Mouse (Mus musculus): ENCODE results near the gene Plekha6. TPM values are rescaled to one million over a fixed set of nuclear protein-coding genes. Genes with fewer than 3 reads are reported as not detected.

Plekha6 gene
- total RNA-seq, 1 experiment, result 3.5 TPM

- in situ Hi-C loops (cut with MboI; ENCODE audit: low sequenced_read_pairs in 2 of 2, unreplicated experiment in 2 of 2), result no loop called here
- Histone ChIP-seq H3K4me3 (ENCODE audit: insufficient read depth in 1 of 2, low read depth in 1 of 2, low read length in 2 of 2, poor library complexity in 1 of 2, severe bottlenecking in 1 of 2) (no peak overlapping the region), H3K36me3 (ENCODE audit: control insufficient read depth, insufficient read depth, low read length, poor library complexity, severe bottlenecking) (no peaks in the 10 kb centered on the region), H3K27ac (ENCODE audit: insufficient read depth, low read depth, low read length, poor library complexity, severe bottlenecking) (no peak overlapping the region), H3K4me1 (ENCODE audit: control insufficient read depth in 2 of 2, insufficient read depth in 2 of 2, low read length in 2 of 2, poor library complexity in 1 of 2) (peaks cover 0 to 2% of the 10 kb centered on the region in 2 experiments; a peak in 1 of 4 replicates), H3K9me3 (ENCODE audit: control insufficient read depth, insufficient read depth, low read depth, low read length) (no peaks in the 10 kb centered on the region), H3K9ac (ENCODE audit: insufficient read depth, low read depth, low read length, poor library complexity, severe bottlenecking) (no peak overlapping the region)
- TF ChIP-seq ZC3H11A (IDR thresholded peaks at IDR 0.05; ENCODE audit: borderline replicate concordance, low read depth, low read length) (no peak), ZNF384 (IDR thresholded peaks at IDR 0.05; ENCODE audit: low read depth, low read length) (no peak), CHD2 (IDR thresholded peaks at IDR 0.05; ENCODE audit: low read depth, low read length) (no peak), MAFK (IDR thresholded peaks at IDR 0.05; ENCODE audit: insufficient read depth, low read depth, low read length) (no peak), HCFC1 (IDR thresholded peaks at IDR 0.05; ENCODE audit: borderline replicate concordance, insufficient read depth, low read length) (no peak)
- no peak for DNase-seq (ENCODE audit: low read depth, low spot score)
These were observed 81.9 kb downstream of the Plekha6 start for GRCm38 (mm10) chr1:133245690-133246619.

DNA sequence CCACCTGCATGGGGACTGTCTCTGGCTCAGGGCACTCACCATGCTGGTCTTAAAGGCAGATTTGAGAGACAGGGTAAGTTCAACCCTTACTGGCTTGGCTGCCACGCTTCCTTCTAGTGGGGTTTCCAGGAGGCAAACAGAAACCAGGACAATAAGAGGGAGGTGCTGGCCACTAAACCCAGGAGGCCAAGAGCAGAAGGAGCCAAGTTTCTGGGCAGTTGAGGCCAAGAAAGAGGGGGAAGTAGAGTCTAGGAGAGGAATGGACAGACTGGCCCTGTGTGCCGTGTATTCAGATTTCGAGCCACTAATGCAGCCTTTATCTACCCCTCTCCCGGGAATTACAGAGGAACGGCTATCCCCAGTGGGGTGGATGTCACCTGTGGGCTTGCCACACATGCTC lies 83.2 kb downstream of the Plekha6 start:
- no peaks in the 10 kb centered on the region for H3K36me3 ChIP-seq (ENCODE audit: control insufficient read depth, insufficient read depth, low read length, poor library complexity, severe bottlenecking)
- H3K4me3 ChIP-seq (ENCODE audit: insufficient read depth in 1 of 2, low read depth in 1 of 2, low read length in 2 of 2, poor library complexity in 1 of 2, severe bottlenecking in 1 of 2), result no peak overlapping the region
- DNase-seq (ENCODE audit: low read depth, low spot score), result no peak
- H3K9me3 ChIP-seq (ENCODE audit: control insufficient read depth, insufficient read depth, low read depth, low read length), result no peaks in the 10 kb centered on the region
- TF ChIP-seq HCFC1 (IDR thresholded peaks at IDR 0.05; ENCODE audit: borderline replicate concordance, insufficient read depth, low read length) (no peak), ZC3H11A (IDR thresholded peaks at IDR 0.05; ENCODE audit: borderline replicate concordance, low read depth, low read length) (no peak), ZNF384 (IDR thresholded peaks at IDR 0.05; ENCODE audit: low read depth, low read length) (no peak), MAFK (IDR thresholded peaks at IDR 0.05; ENCODE audit: insufficient read depth, low read depth, low read length) (no peak), CHD2 (IDR thresholded peaks at IDR 0.05; ENCODE audit: low read depth, low read length) (no peak)
- H3K4me1 ChIP-seq (ENCODE audit: control insufficient read depth in 2 of 2, insufficient read depth in 2 of 2, low read length in 2 of 2, poor library complexity in 1 of 2), result peaks cover 0 to 9% of the 10 kb centered on the region in 2 experiments; a peak in 1 of 4 replicates
- H3K27ac ChIP-seq (ENCODE audit: insufficient read depth, low read depth, low read length, poor library complexity, severe bottlenecking), result no peak overlapping the region
- in situ Hi-C loops (cut with MboI; ENCODE audit: low sequenced_read_pairs in 2 of 2, unreplicated experiment in 2 of 2), result no loop called here
- no peak overlapping the region for H3K9ac ChIP-seq (ENCODE audit: insufficient read depth, low read depth, low read length, poor library complexity, severe bottlenecking)

- Histone ChIP-seq H3K27ac (ENCODE audit: insufficient read depth, low read depth, low read length, poor library complexity, severe bottlenecking) (no peak overlapping the region), H3K36me3 (ENCODE audit: control insufficient read depth, insufficient read depth, low read length, poor library complexity, severe bottlenecking) (no peaks in the 10 kb centered on the region), H3K4me3 (ENCODE audit: insufficient read depth in 1 of 2, low read depth in 1 of 2, low read length in 2 of 2, poor library complexity in 1 of 2, severe bottlenecking in 1 of 2) (no peak overlapping the region), H3K9ac (ENCODE audit: insufficient read depth, low read depth, low read length, poor library complexity, severe bottlenecking) (no peak overlapping the region), H3K4me1 (ENCODE audit: control insufficient read depth in 2 of 2, insufficient read depth in 2 of 2, low read length in 2 of 2, poor library complexity in 1 of 2) (peaks cover 8 to 15% of the 10 kb centered on the region in 2 experiments; a peak in 3 of 4 replicates), H3K9me3 (ENCODE audit: control insufficient read depth, insufficient read depth, low read depth, low read length) (no peaks in the 10 kb centered on the region)
- in situ Hi-C loops (cut with MboI; ENCODE audit: low sequenced_read_pairs in 2 of 2, unreplicated experiment in 2 of 2), result no loop called here
- DNase-seq (ENCODE audit: low read depth, low spot score), result no peak
- no peak for TF ChIP-seq MAFK (IDR thresholded peaks at IDR 0.05; ENCODE audit: insufficient read depth, low read depth, low read length)
- TF ChIP-seq CHD2 (IDR thresholded peaks at IDR 0.05; ENCODE audit: low read depth, low read length), result no peak
These were observed 86.8 kb downstream of the Plekha6 start for GRCm38 (mm10) chr1:133250761-133251160.

- H3K4me1 ChIP-seq (ENCODE audit: control insufficient read depth in 2 of 2, insufficient read depth in 2 of 2, low read length in 2 of 2, poor library complexity in 1 of 2), result peaks cover 8 to 14% of the 10 kb centered on the region in 2 experiments; a peak in 3 of 4 replicates
- no peak overlapping the region for H3K4me3 ChIP-seq (ENCODE audit: insufficient read depth in 1 of 2, low read depth in 1 of 2, low read length in 2 of 2, poor library complexity in 1 of 2, severe bottlenecking in 1 of 2)
- no peak for TF ChIP-seq HCFC1 (IDR thresholded peaks at IDR 0.05; ENCODE audit: borderline replicate concordance, insufficient read depth, low read length)
- TF ChIP-seq ZC3H11A (IDR thresholded peaks at IDR 0.05; ENCODE audit: borderline replicate concordance, low read depth, low read length), result no peak
- no peak for TF ChIP-seq CHD2 (IDR thresholded peaks at IDR 0.05; ENCODE audit: low read depth, low read length)
- DNase-seq (ENCODE audit: low read depth, low spot score), result no peak
- H3K36me3 ChIP-seq (ENCODE audit: control insufficient read depth, insufficient read depth, low read length, poor library complexity, severe bottlenecking), result no peaks in the 10 kb centered on the region
- in situ Hi-C loops (cut with MboI; ENCODE audit: low sequenced_read_pairs in 2 of 2, unreplicated experiment in 2 of 2), result no loop called here
- H3K9me3 ChIP-seq (ENCODE audit: control insufficient read depth, insufficient read depth, low read depth, low read length), result no peaks in the 10 kb centered on the region
- H3K27ac ChIP-seq (ENCODE audit: insufficient read depth, low read depth, low read length, poor library complexity, severe bottlenecking), result no peak overlapping the region
- no peak overlapping the region for H3K9ac ChIP-seq (ENCODE audit: insufficient read depth, low read depth, low read length, poor library complexity, severe bottlenecking)
These were observed 87.6 kb downstream of the Plekha6 start for GRCm38 (mm10) chr1:133251625-133252034.

Measured in ES-E14 (cell line).